Mouse (Mus musculus) kidney, adult 2 months (tissue): ENCODE data around the gene Zfyve21.

Source experiments
- CTCF ChIP-seq: fragments of 200-500 bp; conservative IDR thresholded peaks from 2 replicates; pipeline ENCODE4 v1.5.1; 2011; ENCODE audit warnings: low read depth, mild to moderate bottlenecking, control low read depth, low read length, moderate library complexity, mixed read lengths; ENCODE audit not compliant: insufficient read depth, insufficient read length
- POLR2A ChIP-seq: fragments of 200-500 bp; IDR thresholded peaks from one replicate; pipeline ENCODE4 v1.6.1; 2011; ENCODE audit warnings: low read depth, low read length, control low read depth

DNA sequence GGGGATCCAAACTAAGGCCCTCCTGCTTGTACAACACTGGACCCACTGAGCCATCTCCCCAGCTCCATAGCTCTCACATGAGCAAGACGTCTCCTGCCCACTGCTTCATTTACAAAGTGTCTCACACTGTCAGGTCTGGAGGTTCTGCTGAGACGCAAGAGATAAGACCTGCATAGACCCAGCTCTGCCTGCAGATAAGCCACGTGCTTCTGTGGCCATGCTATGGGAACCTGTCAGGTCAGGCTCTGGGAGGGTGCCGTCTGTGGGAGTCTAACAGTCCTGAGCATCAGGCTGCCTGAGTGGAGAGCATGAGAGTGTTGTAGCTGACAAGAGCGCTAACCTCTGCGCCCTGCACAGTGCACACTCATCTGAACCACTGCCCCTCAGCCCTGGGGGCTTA is 27.0 kb upstream of the Zfyve21 start:
- TF ChIP-seq CTCF (no peak), POLR2A (no peak)
